Mouse (Mus musculus) spleen, adult 12 weeks (tissue): Measurements from ENCODE around the gene Mov10l1.

ENCODE experiments used
- DNase-seq: peaks from one replicate; pipeline ENCODE4 v3.0.0; 2022; ENCODE audit warnings: low spot score

Mov10l1 gene

DNA sequence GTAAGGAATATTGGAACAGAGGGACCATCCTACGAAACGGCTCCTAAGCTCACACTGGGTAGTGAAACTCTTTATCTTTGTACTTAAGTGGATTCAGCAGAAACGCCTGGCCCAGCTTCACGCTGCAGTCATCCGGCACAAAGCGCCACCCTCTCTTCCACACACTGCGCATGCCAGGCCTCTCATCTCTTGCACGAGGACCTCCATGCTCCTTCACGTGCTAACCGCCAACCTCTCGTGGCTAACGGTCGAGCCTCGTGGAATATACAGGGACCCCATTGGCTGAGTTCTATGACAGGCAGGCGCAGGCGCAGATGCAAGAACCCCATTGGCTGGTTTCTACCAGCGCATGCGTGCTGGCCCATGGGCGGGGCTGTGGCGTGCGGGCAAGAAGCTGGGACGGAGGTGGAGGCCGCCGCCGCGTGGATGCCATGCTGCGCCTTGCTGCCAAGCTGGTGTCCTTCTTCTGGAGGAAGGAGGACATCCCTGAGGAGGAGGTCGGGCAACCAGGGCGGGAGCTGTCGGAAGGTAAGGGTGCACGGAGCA is at the start of gene Mov10l1:
Mov10l1 (plus strand) TSS at position 376 of the 546 bp plus-strand sequence.
- no peak for DNase-seq

- DNase-seq, result no peak
These were observed 48.6 kb upstream of the Mov10l1 start for GRCm38 (mm10) chr15:88934141-88934540.

GRCm38 (mm10) chr15:88936619-88937290 is 46.0 kb upstream of the Mov10l1 start:
- DNase-seq, result no peak

GRCm38 (mm10) chr15:88937291-88937650 is 45.4 kb upstream of the Mov10l1 start:
- no peak for DNase-seq

- no peak for DNase-seq
These were observed 39.9 kb upstream of the Mov10l1 start for GRCm38 (mm10) chr15:88942783-88943182.

DNA sequence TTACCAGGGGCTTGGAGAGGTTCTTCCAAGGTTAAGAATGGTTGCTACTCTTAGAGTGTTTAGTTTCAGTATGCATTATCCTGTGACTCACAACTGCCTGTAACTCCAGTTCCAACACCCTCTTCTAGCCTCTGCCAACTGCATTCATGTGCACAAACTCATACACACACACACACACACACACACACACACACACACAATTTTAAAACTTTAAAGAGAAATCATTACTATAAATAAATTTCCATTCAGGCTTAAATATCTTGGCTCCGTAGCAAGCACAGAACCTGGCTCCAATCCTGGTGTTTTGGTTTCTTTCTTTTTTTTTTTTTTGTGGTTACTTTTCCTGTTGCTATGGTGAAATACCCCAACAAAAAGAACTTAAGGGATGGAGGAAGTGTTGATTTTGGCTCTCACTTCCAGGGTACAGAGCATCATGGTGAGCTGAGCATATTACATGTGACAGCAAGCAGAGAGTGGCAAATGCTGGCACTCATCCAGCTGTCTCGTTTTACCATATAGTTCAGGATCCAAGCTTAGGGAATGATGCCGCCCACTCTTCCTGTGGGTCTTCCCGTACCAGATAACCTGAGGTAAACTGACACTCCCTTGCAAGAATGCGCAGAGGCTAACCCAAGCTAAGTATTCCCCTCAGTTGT is 38.7 kb upstream of the Mov10l1 start:
- DNase-seq, result no peak

- no peak for DNase-seq
These were observed 35.9 kb upstream of the Mov10l1 start for GRCm38 (mm10) chr15:88946851-88947250.

DNA sequence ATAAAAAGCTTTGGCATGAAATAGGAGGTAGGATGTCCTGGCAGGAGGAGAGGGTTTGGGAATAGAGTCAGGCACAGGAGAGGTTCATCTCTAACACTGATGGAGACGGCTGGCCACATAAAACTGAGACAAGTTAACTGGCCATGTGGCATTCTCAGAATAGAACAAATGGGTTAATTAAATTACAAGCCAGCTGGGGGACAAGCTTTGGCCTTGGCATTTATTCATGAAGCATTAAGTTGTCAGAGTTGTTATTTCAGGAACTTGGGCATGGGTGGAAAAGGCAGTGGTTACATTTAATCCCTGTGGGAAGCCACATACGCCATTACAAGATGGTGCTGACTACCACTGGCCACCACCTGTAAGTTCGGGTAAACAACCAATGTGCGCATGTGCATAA is 31.5 kb upstream of the Mov10l1 start:
- DNase-seq, result no peak

DNA sequence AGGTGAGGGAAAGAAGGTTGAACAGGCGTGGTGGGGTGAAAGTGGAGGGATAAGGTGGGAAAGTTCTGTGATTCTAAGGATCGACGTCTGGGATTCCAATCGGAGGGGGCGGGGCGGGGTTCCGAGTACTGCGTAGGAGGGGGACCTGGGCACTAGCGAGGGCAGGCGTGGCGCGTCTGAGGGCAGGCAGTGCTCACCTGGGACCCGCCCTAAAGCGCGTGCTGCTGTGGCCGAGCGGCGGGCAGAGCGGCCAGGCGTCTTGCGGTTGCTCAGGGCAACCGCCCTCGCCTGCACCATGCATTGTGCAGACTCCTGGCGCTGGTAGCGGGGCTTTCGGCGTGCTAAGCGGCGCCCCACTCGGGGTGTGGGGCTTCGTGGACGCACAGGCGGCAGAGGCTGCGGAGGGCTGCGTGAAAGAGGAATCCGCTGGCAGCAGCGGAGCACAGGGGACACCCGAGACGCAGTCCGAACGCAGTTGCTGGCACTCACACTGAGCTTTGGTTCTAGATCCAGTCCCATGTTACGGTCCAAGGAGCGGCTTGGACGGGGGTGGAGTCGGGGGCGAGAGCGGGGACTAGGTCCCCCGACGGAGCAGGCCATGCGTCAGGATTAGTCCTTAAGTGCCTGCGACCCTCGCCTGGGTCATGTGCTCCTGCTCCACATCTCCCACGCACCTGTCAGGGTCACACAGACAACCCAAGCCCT is 28.2 kb upstream of the Mov10l1 start, which contains the start of gene Ttll8:
Ttll8 (minus strand) TSS at position 51 of the 705 bp plus-strand sequence.
- no peak for DNase-seq

GRCm38 (mm10) chr15:88955342-88955741 is 27.4 kb upstream of the Mov10l1 start:
- no peak for DNase-seq

DNA sequence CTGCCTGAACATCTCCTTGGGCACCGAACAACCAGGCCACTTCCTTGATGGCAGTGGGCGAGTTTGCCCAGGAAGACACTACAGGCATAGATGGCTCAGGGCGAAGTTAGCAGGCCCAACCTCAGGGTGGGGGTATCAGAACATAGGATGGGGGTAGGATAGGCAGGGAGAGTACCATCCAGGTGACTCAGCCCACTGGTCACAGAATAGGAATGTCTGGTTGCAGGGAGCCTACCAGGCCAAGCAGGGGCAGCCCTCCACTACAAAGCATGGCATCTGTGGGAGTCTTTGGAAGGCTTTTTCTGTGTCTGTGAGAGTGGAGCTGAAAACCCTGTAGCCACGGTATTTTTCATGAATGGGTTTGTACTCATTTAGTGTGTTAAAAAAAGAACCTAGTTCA is 25.2 kb upstream of the Mov10l1 start:
- DNase-seq, result no peak

- DNase-seq, result no peak
These were observed 18.6 kb upstream of the Mov10l1 start for GRCm38 (mm10) chr15:88964070-88964578.

DNA sequence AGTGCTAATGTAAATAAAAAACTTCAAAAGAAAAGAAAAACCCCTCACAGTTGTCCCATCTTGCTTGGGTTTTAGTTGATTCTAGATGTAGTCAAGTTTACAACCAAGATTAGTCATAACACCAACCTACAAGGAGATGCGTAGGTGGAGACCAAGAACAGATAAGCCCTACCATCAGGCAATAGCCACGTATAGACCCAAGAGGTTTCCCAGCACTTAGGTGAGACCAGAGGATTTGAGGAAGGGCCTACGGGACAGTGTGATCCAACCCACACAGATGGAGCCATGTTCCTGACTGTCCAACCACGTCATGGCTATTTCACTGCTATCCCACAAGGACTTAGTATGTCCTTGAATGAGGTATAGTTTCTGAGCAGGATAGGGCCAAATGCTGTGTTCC is 10.4 kb upstream of the Mov10l1 start:
- DNase-seq, result no peak

DNA sequence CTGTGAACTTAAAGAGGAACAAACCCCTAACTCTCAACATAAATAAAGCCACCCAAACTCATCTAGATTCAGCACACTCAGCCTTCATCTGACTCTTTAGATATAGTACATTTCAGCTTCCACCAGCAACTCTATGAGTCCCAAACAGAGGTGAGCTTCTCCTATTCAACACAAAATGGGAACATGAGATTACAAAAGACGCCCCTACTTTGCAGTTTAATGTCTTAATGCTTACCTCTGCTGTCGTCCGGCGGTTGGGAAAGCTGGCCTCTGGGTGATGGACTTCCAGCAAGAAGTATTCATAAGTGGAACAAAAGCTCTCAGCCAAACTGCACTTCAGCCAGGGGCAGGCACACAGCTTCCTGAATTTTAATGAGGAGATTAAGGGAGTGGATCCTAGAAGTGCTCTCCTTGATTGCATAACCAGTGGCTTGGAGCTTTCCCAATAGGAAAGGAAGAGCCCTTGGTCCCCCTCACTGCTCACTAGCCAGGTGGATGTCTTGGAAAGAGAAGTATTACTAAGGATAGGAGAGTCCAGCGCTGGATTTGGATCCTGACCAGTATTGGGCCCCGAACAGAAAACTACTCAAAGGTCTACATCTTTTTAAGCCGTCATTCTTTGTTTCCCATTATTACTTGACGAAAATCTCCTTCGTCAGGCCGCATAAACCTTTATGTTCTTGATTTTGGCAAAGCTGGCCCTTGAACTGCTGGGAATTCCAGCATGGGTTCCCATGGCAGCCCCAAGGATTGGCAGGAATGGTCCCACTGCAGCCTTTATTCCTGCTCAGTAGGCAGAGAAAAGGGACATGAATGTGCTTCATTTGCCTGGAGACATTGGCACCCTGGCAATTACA is 4.2 kb upstream of the Mov10l1 start, which contains the start of gene Mlc1:
Mlc1 (minus strand) TSS at position 727 of the 857 bp plus-strand sequence.
- DNase-seq, result no peak

DNA sequence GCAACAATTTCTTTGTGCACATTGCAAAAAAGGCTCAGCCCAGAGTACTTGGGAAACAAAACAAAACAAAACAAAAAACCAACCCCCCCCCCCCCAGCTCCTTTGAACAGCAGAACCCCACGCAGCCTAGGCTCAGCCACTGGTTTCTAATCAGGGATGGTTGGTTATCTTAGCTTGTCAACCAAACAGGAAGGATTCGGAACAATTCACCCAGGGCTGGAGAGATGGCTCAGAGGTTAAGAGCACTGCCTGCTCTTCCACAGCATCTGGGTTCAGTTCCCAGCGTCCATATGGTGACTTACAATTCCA is 3.6 kb upstream of the Mov10l1 start:
- no peak for DNase-seq

GRCm38 (mm10) chr15:88989236-88989635 is 6.5 kb downstream of the Mov10l1 start:
- no peak for DNase-seq

- no peak for DNase-seq
These were observed 15.9 kb downstream of the Mov10l1 start for GRCm38 (mm10) chr15:88998636-88999035.

- DNase-seq, result no peak
These were observed 16.4 kb downstream of the Mov10l1 start for GRCm38 (mm10) chr15:88999124-88999523.

- no peak for DNase-seq
These were observed 17.7 kb downstream of the Mov10l1 start for GRCm38 (mm10) chr15:89000367-89000766.

- no peak for DNase-seq
These were observed 18.5 kb downstream of the Mov10l1 start for GRCm38 (mm10) chr15:89001245-89001644.

- DNase-seq, result no peak
These were observed 24.3 kb downstream of the Mov10l1 start for GRCm38 (mm10) chr15:89007002-89007401.

DNA sequence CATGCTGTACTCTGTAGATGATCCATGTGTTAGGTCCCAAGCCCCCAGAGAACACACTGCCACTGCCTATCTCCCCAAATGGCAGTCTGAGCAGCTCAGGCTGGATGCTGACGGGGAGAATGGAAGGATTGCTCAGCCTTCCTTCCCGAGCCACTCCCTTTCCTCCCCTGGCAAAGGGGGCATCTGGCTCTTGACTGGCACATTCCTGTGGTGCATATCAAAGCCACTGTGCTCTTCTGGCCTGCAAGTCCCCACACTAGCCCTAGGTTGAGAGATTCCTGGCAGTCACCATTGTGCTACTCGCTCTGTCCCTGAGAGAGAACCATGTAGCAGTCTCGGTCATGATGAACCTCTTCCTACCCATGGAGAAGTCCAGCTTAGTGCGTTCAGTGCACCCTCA is 25.1 kb downstream of the Mov10l1 start:
- no peak for DNase-seq
